Mouse (Mus musculus): ENCODE data around the gene Hs3st5. TPM values are rescaled to one million over a fixed set of nuclear protein-coding genes. Genes with fewer than 3 reads are reported as not detected.

The Hs3st5 gene
- polyA plus RNA-seq, 1 experiment from 2014 or later: 0.08 TPM

DNA sequence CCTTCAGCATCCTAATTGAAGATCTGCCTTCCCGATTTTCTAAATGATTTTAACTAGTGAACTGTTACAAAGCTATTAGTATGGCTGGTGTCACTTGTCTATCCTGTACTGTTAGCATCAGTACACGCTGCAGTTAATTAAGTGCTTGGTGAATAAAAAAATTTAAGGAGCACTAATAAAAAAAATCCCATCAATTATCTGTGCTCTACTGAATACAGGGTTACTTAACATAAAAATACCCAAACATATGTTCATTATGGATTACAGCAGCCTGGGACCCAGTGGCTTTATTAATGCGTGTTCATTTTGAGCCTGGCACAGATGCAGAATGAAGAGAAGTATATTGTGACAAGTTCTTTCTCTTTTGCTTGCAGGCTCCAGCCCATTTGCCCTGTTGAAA, 325.6 kb downstream of the Hs3st5 start:
- no peak overlapping the region for H3K4me2 ChIP-seq
- no peak for DNase-seq
- no peak overlapping the region for H3K4me3 ChIP-seq (ENCODE audit: low read depth, low read length)
- ATAC-seq (ENCODE audit: insufficient read depth): no peak
- H3K9me3 ChIP-seq (ENCODE audit: low read depth, low read length): no peaks in the 10 kb centered on the region
- no peaks in the 10 kb centered on the region for H3K36me3 ChIP-seq (ENCODE audit: insufficient read depth)
- TF ChIP-seq CTCF (IDR thresholded peaks at IDR 0.05; ENCODE audit: low read depth): no peak
- no peaks in the 10 kb centered on the region for H3K4me1 ChIP-seq (ENCODE audit: insufficient read depth)
- H3K27ac ChIP-seq (ENCODE audit: low read depth): no peak overlapping the region
- whole genome bisulfite sequencing: 72% methylated on average over 3 of the region's 3 CpGs
- no peaks in the 10 kb centered on the region for H3K27me3 ChIP-seq (ENCODE audit: insufficient read depth, low read length)
- H3K9ac ChIP-seq: no peak overlapping the region

DNA sequence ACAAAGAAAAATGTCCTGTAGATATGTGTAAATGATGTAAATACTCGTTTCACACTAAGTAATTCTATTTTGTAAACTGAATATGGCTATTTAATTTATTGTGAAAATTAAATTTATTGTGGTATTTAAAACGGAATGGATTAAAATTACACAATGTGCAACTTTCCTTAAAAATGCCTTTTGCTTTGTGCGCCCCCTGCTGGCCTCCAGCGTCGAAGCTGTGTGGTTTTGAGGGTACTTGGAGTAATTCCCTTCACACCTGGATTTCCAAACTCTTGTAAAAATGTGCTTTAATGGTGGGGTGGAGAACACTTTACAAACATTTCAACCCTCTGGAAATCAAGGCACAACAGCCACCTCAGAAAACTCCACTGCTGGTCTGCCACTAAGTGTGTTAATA, 327.6 kb downstream of the Hs3st5 start:
- Histone ChIP-seq H3K4me2 (no peak overlapping the region), H3K4me1 (ENCODE audit: insufficient read depth) (no peaks in the 10 kb centered on the region), H3K36me3 (ENCODE audit: insufficient read depth) (no peaks in the 10 kb centered on the region), H3K9ac (no peak overlapping the region), H3K27ac (ENCODE audit: low read depth) (no peak overlapping the region), H3K9me3 (ENCODE audit: low read depth, low read length) (no peaks in the 10 kb centered on the region), H3K4me3 (ENCODE audit: low read depth, low read length) (no peak overlapping the region), H3K27me3 (ENCODE audit: insufficient read depth, low read length) (no peaks in the 10 kb centered on the region)
- TF ChIP-seq CTCF (IDR thresholded peaks at IDR 0.05; ENCODE audit: low read depth): peak; percentile 66
- WGBS: 9% methylated on average over 5 of the region's 5 CpGs
- peak; percentile 52 for DNase-seq
- ATAC-seq (ENCODE audit: insufficient read depth): no peak

DNA sequence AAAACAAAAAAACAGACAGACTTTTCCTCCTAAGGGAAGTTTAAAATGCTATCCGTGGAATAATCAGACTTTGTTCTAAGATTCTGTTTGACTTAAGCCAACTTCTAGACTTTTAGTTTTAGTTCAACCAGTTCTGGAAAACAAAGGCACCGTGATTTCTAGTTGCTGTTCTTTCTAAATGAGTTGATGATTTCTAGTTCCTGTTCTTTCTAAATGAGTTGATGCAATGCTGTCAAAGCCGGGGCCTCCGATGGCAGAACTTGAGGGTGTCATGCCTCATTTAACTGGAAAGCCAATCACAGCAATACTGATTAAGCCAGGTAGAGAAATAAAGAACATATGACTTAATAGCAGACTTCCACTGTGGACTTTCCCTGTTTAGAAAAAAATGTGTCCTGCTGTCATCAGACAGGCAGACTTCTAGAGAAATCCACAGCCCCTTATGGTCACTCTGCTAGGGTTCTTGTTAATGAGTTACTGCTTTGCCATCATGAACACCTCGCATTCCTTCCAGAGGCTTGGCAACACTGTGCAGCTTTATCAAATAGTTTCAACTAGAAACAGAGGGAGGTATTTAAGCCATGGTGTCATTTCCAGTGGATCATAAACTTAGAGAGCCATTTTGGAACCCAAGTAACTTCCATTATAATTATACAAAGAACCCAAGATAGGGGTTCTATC, 329.4 kb downstream of the Hs3st5 start:
- H3K27ac ChIP-seq (ENCODE audit: low read depth): no peak overlapping the region
- no peak for DNase-seq
- no peaks in the 10 kb centered on the region for H3K36me3 ChIP-seq (ENCODE audit: insufficient read depth)
- no peaks in the 10 kb centered on the region for H3K9me3 ChIP-seq (ENCODE audit: low read depth, low read length)
- no peak overlapping the region for H3K4me2 ChIP-seq
- H3K27me3 ChIP-seq (ENCODE audit: insufficient read depth, low read length): no peaks in the 10 kb centered on the region
- H3K9ac ChIP-seq: no peak overlapping the region
- no peaks in the 10 kb centered on the region for H3K4me1 ChIP-seq (ENCODE audit: insufficient read depth)
- 85% methylated on average over 5 of the region's 5 CpGs for WGBS
- no peak for ATAC-seq (ENCODE audit: insufficient read depth)
- TF ChIP-seq CTCF (IDR thresholded peaks at IDR 0.05; ENCODE audit: low read depth): no peak
- no peak overlapping the region for H3K4me3 ChIP-seq (ENCODE audit: low read depth, low read length)

DNA sequence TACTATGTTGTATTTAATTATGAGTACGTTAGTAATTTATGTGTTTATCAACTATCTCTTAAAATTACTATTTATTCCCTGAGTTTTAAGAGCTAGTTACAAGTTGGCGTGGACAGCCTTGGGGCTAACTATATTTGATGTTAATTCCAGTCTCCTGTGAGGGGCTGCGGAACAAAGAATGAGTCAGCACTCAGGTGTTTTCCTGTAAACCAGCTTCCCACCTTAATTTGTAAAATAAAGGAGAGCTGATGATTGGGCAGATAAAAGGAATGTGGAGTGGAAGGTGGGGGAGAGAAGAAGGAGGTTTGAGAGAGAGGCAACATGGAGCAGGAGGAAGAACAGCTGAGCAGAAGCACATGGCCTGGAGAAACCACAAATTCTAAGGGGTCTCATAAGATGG, 343.6 kb downstream of the Hs3st5 start:
- no peak for DNase-seq
- H3K4me3 ChIP-seq (ENCODE audit: low read depth, low read length): no peak overlapping the region
- ATAC-seq (ENCODE audit: insufficient read depth): no peak
- no peaks in the 10 kb centered on the region for H3K36me3 ChIP-seq (ENCODE audit: insufficient read depth)
- no peaks in the 10 kb centered on the region for H3K4me1 ChIP-seq (ENCODE audit: insufficient read depth)
- H3K9me3 ChIP-seq (ENCODE audit: low read depth, low read length): no peaks in the 10 kb centered on the region
- 82% methylated on average over 3 of the region's 3 CpGs for whole genome bisulfite sequencing
- H3K4me2 ChIP-seq: no peak overlapping the region
- H3K27me3 ChIP-seq (ENCODE audit: insufficient read depth, low read length): no peaks in the 10 kb centered on the region
- H3K9ac ChIP-seq: no peak overlapping the region
- TF ChIP-seq CTCF (IDR thresholded peaks at IDR 0.05; ENCODE audit: low read depth): no peak
- no peak overlapping the region for H3K27ac ChIP-seq (ENCODE audit: low read depth)

DNA sequence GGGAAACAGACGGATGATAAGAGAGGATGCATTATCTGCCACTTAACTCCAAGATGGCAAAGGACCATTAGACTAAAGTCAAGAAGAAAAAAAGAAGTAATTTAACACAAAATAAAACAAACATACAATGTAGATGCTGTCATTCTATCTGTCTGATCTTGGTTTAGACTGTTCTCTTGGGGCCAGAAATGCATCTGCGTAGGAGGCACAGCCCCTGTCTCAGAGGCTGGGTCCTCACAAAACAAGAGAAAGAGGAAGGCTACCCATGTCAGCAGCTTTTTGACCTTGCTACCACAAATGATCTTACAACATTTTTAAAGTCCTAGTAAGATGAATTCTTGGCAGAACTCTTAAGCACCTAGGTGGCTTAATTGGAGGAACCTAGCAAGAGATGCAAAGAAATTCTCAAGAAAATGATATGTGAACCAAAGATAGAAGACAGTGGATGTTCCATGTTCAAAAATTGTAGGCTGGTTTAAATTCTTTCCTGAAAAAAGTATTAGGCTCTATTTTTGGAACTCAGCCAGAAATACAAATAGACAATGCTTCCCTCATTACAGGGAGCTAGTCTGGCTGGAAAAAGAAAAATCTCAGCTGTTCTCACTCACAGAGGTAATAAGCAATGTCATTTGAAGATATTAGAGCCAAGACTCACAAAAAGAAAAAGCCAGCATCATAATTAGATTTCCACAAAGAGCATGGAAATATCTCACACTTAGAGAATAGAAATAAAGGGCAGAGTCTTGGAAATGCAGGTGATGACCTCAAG, 355.7 kb downstream of the Hs3st5 start:
- Histone ChIP-seq H3K27ac (ENCODE audit: low read depth) (no peak overlapping the region), H3K4me1 (ENCODE audit: insufficient read depth) (no peaks in the 10 kb centered on the region), H3K27me3 (ENCODE audit: insufficient read depth, low read length) (no peaks in the 10 kb centered on the region), H3K9ac (no peak overlapping the region), H3K4me3 (ENCODE audit: low read depth, low read length) (no peak overlapping the region), H3K4me2 (no peak overlapping the region), H3K36me3 (ENCODE audit: insufficient read depth) (no peaks in the 10 kb centered on the region), H3K9me3 (ENCODE audit: low read depth, low read length) (no peaks in the 10 kb centered on the region)
- 52% methylated on average over 2 of the region's 2 CpGs for WGBS
- TF ChIP-seq CTCF (IDR thresholded peaks at IDR 0.05; ENCODE audit: low read depth): no peak
- peak; percentile 81 for DNase-seq
- ATAC-seq (ENCODE audit: insufficient read depth): peak; percentile 83
